Mouse (Mus musculus) urinary bladder, postnatal 10 days (tissue): ENCODE results near the gene Dll1.

Experiments
- DNase-seq: peaks from one replicate; pipeline ENCODE4 v3.0.0; 2022; ENCODE audit warnings: low spot score

The Dll1 gene

GRCm38 (mm10) chr17:15376494-15377181 is at the start of gene Dll1:
Gene Dll1 (minus strand): TSS chr17:15376872.
- no peak for DNase-seq

GRCm38 (mm10) chr17:15425931-15426330 is 49.3 kb upstream of the Dll1 start:
- no peak for DNase-seq

GRCm38 (mm10) chr17:15423080-15423765 is 46.6 kb upstream of the Dll1 start:
- no peak for DNase-seq

- DNase-seq = no peak
Measured at GRCm38 (mm10) chr17:15422666-15423065, 46.0 kb upstream of the Dll1 start.

GRCm38 (mm10) chr17:15421446-15421845 is 44.8 kb upstream of the Dll1 start:
- DNase-seq = no peak

GRCm38 (mm10) chr17:15420021-15420603 is 43.4 kb upstream of the Dll1 start:
- no peak for DNase-seq

GRCm38 (mm10) chr17:15419534-15419933 is 42.9 kb upstream of the Dll1 start:
- no peak for DNase-seq

- no peak for DNase-seq
Measured at GRCm38 (mm10) chr17:15416596-15417215, 40.0 kb upstream of the Dll1 start.

GRCm38 (mm10) chr17:15410861-15411260 is 34.2 kb upstream of the Dll1 start:
- no peak for DNase-seq

- DNase-seq = no peak
Measured at GRCm38 (mm10) chr17:15409261-15409660, 32.6 kb upstream of the Dll1 start.

GRCm38 (mm10) chr17:15406576-15406975 is 29.9 kb upstream of the Dll1 start:
- no peak for DNase-seq

GRCm38 (mm10) chr17:15401716-15402115 is 25.0 kb upstream of the Dll1 start:
- DNase-seq = no peak

- DNase-seq = no peak
Measured at GRCm38 (mm10) chr17:15395997-15396675, 19.5 kb upstream of the Dll1 start, which contains the start of gene Fam120b. Gene Fam120b (plus strand): TSS chr17:15396202.

- DNase-seq = no peak
Measured at GRCm38 (mm10) chr17:15389356-15389755, 12.7 kb upstream of the Dll1 start.

- no peak for DNase-seq
Measured at GRCm38 (mm10) chr17:15388892-15389291, 12.2 kb upstream of the Dll1 start.

- no peak for DNase-seq
Measured at GRCm38 (mm10) chr17:15383360-15383759, 6.7 kb upstream of the Dll1 start.

GRCm38 (mm10) chr17:15381869-15382660 is 5.4 kb upstream of the Dll1 start:
- no peak for DNase-seq

GRCm38 (mm10) chr17:15381092-15381860 is 4.6 kb upstream of the Dll1 start:
- DNase-seq = no peak

GRCm38 (mm10) chr17:15380641-15381051 is 4.0 kb upstream of the Dll1 start:
- DNase-seq = no peak

GRCm38 (mm10) chr17:15379741-15380526 is 3.3 kb upstream of the Dll1 start:
- no peak for DNase-seq
